Mouse (Mus musculus) regulatory T cell (primary cell): ENCODE data around the gene Cntrl.

Experiments
- in situ Hi-C: fragments of 300-600 bp; cut with MboI, MseI; formaldehyde crosslinking; loops from one replicate; pipeline ENCODE4 v1.15.1; 2025; ENCODE audit warnings: high pct_unique_total_duplicates

Gene Cntrl

GRCm38 (mm10) chr2:35216701-35217100 is 107.4 kb downstream of the Cntrl start:
- in situ Hi-C loops: no loop called here

- in situ Hi-C loops: no loop called here
Measured at GRCm38 (mm10) chr2:35218736-35219135, 109.4 kb downstream of the Cntrl start.

- in situ Hi-C loops: no loop called here
Measured at GRCm38 (mm10) chr2:35222822-35223391, 113.6 kb downstream of the Cntrl start.

GRCm38 (mm10) chr2:35224285-35224684 is 115.0 kb downstream of the Cntrl start:
- in situ Hi-C loops: no loop called here

- in situ Hi-C loops: no loop called here
Measured at GRCm38 (mm10) chr2:35228145-35228544, 118.9 kb downstream of the Cntrl start.
